Comparison of ENCODE assay signal across 19 mouse cellular contexts in genomic region chr11:66124496-66124895, GRCm38 (mm10). TPM values are rescaled to one million over a fixed set of nuclear protein-coding genes. Genes with fewer than 3 reads are reported as not detected.
DNase-seq lines count a peak whose midpoint lies in the region; ATAC-seq and TF ChIP-seq lines count a peak whose summit lies in the region.
"Had no signal": no experiment of that assay in that cellular context is flagged by ENCODE, and none has a peak within 500 bp of the region (broad histone marks: within the 10 kb centered on the region; RNA-seq: fewer than 3 reads in every experiment).

No protein-coding gene starts in this region.

- TF ChIP-seq CTCF in lung, postnatal 0 days (IDR thresholded peaks at IDR 0.05), result no peak

- no peaks in the 10 kb centered on the region for H3K4me1 ChIP-seq in embryonic facial prominence, embryonic 14.5 days (ENCODE audit: control insufficient read depth, insufficient read depth, low read length)
- peaks cover 2% of the 10 kb centered on the region; the same call in 1 of the 2 replicates for H3K4me1 ChIP-seq in embryonic facial prominence, embryonic 10.5 days
- H3K4me1 ChIP-seq in kidney, embryonic 14.5 days (ENCODE audit: control insufficient read depth, insufficient read depth, low read length), result no peaks in the 10 kb centered on the region
- H3K4me1 ChIP-seq in lung, postnatal 0 days (ENCODE audit: insufficient read depth, low read depth, low read length), result no peaks in the 10 kb centered on the region
- H3K4me1 ChIP-seq: forebrain, embryonic 15.5 days; heart, embryonic 13.5 days; hindbrain, embryonic 15.5 days had no signal

- no peak for TF ChIP-seq EP300 in lung, postnatal 0 days (IDR thresholded peaks at IDR 0.05)

- WGBS in embryonic facial prominence, embryonic 14.5 days, result 25% methylated on average over 6 of the region's 6 CpGs
- WGBS in embryonic facial prominence, embryonic 10.5 days, result 53% methylated on average over 6 of the region's 6 CpGs
- WGBS in kidney, embryonic 14.5 days, result 57% methylated on average over 6 of the region's 6 CpGs
- 36% methylated on average over 6 of the region's 6 CpGs for WGBS in lung, postnatal 0 days

- H3K27me3 ChIP-seq in embryonic facial prominence, embryonic 14.5 days (replicated peaks; ENCODE audit: control insufficient read depth, insufficient read depth, low read length), result no peaks in the 10 kb centered on the region
- H3K27me3 ChIP-seq in embryonic facial prominence, embryonic 10.5 days (replicated peaks; ENCODE audit: low read depth, poor library complexity, severe bottlenecking), result no peaks in the 10 kb centered on the region
- H3K27me3 ChIP-seq in kidney, embryonic 14.5 days (ENCODE audit: control insufficient read depth, insufficient read depth, low read length), result no peaks in the 10 kb centered on the region
- no peaks in the 10 kb centered on the region for H3K27me3 ChIP-seq in lung, postnatal 0 days (replicated peaks; ENCODE audit: insufficient read depth, low read length)
- H3K27me3 ChIP-seq: forebrain, embryonic 15.5 days; heart, embryonic 13.5 days; hindbrain, embryonic 15.5 days had no signal

- no peak overlapping the region for H3K4me3 ChIP-seq in embryonic facial prominence, embryonic 14.5 days (ENCODE audit: low read depth, low read length)
- H3K4me3 ChIP-seq in embryonic facial prominence, embryonic 10.5 days, result no peak overlapping the region
- H3K4me3 ChIP-seq in kidney, embryonic 14.5 days (ENCODE audit: low read length), result no peak overlapping the region
- H3K4me3 ChIP-seq in lung, postnatal 0 days (ENCODE audit: low read depth, low read length), result no peak overlapping the region
- H3K4me3 ChIP-seq: forebrain, embryonic 15.5 days; heart, embryonic 13.5 days; hindbrain, embryonic 15.5 days had no signal

- DNase-seq in embryonic facial prominence, embryonic 14.5 days (ENCODE audit: low spot score), result peak; percentile 34
- no peak for DNase-seq in embryonic facial prominence, embryonic 10.5 days (ENCODE audit: low spot score)
- peak; percentile 14 for DNase-seq in kidney, postnatal 10 days
- DNase-seq in lung, postnatal 0 days (ENCODE audit: low spot score), result peak; percentile 78
- no peak for DNase-seq in lung, adult 18-20 months
- DNase-seq in testis, postnatal 10 days (ENCODE audit: low spot score), result no peak
- DNase-seq: adrenal gland, adult 8-10 months; adrenal gland, postnatal 36 days; B cell, adult 2 months; cerebellum, adult 2 months; cerebellum, postnatal 10 days; heart, postnatal 36 days had no signal

- H3K9me3 ChIP-seq in embryonic facial prominence, embryonic 14.5 days (ENCODE audit: control insufficient read depth, low read length), result no peaks in the 10 kb centered on the region
- H3K9me3 ChIP-seq in embryonic facial prominence, embryonic 10.5 days, result no peaks in the 10 kb centered on the region
- H3K9me3 ChIP-seq in kidney, embryonic 14.5 days (ENCODE audit: control insufficient read depth, low read length), result no peaks in the 10 kb centered on the region
- H3K9me3 ChIP-seq in lung, postnatal 0 days (ENCODE audit: low read length), result no peaks in the 10 kb centered on the region
- H3K9me3 ChIP-seq: forebrain, embryonic 15.5 days; G1E; heart, embryonic 13.5 days; hindbrain, embryonic 15.5 days had no signal

- H3K27ac ChIP-seq in embryonic facial prominence, embryonic 14.5 days (replicated peaks; ENCODE audit: low read depth, low read length), result no peak overlapping the region
- no peak overlapping the region for H3K27ac ChIP-seq in embryonic facial prominence, embryonic 10.5 days (replicated peaks)
- H3K27ac ChIP-seq in kidney, embryonic 14.5 days (ENCODE audit: low read depth, low read length), result no peak overlapping the region
- H3K27ac ChIP-seq in lung, postnatal 0 days (ENCODE audit: low read length), result no peak overlapping the region
- H3K27ac ChIP-seq: forebrain, embryonic 15.5 days; heart, embryonic 13.5 days; hindbrain, embryonic 15.5 days had no signal

- H3K36me3 ChIP-seq in embryonic facial prominence, embryonic 14.5 days (ENCODE audit: control insufficient read depth, insufficient read depth, low read length), result no peaks in the 10 kb centered on the region
- no peaks in the 10 kb centered on the region for H3K36me3 ChIP-seq in embryonic facial prominence, embryonic 10.5 days (replicated peaks)
- no peaks in the 10 kb centered on the region for H3K36me3 ChIP-seq in kidney, embryonic 14.5 days (ENCODE audit: control insufficient read depth, insufficient read depth, low read length)
- no peaks in the 10 kb centered on the region for H3K36me3 ChIP-seq in lung, postnatal 0 days (ENCODE audit: insufficient read depth, low read length)
- H3K36me3 ChIP-seq: forebrain, embryonic 15.5 days; G1E; heart, embryonic 13.5 days; hindbrain, embryonic 15.5 days had no signal

- ATAC-seq in embryonic facial prominence, embryonic 14.5 days (ENCODE audit: low read depth), result no peak
- ATAC-seq in kidney, embryonic 14.5 days (ENCODE audit: low FRiP score, low TSS enrichment), result no peak
- ATAC-seq in lung, postnatal 0 days, result peak; percentile 72
- ATAC-seq: CD4-positive, CD25-positive, alpha-beta regulatory T cell, adult 4 months; forebrain, embryonic 15.5 days had no signal

- no peak overlapping the region for H3K4me2 ChIP-seq in embryonic facial prominence, embryonic 14.5 days (ENCODE audit: low read depth, low read length)
- no peak overlapping the region for H3K4me2 ChIP-seq in kidney, embryonic 14.5 days (replicated peaks; ENCODE audit: low read depth, low read length)
- no peak overlapping the region for H3K4me2 ChIP-seq in lung, postnatal 0 days (replicated peaks; ENCODE audit: low read depth, low read length)
- H3K4me2 ChIP-seq: forebrain, embryonic 15.5 days; heart, embryonic 13.5 days; hindbrain, embryonic 15.5 days had no signal

- no peak overlapping the region for H3K9ac ChIP-seq in embryonic facial prominence, embryonic 14.5 days (ENCODE audit: low read depth, low read length)
- no peak overlapping the region for H3K9ac ChIP-seq in kidney, embryonic 14.5 days (ENCODE audit: low read depth, low read length)
- H3K9ac ChIP-seq in lung, postnatal 0 days (replicated peaks; ENCODE audit: low read depth), result no peak overlapping the region
- H3K9ac ChIP-seq: forebrain, embryonic 15.5 days; heart, embryonic 13.5 days; hindbrain, embryonic 15.5 days had no signal

RNA-seq across cellular contexts. Expression of gene Dnah9, which starts 43.9 kb away (rescaled TPM):
- 0.34 and 0.90 TPM in 2 replicates for polyA plus RNA-seq in embryonic facial prominence, embryonic 14.5 days (2014; fragmentation: Nextera tagmentation; extraction: Ambion mirVana)
- 0.16 and 0.26 TPM in 2 replicates for polyA plus RNA-seq in embryonic facial prominence, embryonic 10.5 days (2016; fragmentation: Nextera tagmentation; extraction: Ambion mirVana)
- 0.03 and 0.19 TPM in 2 replicates for polyA plus RNA-seq in kidney, embryonic 14.5 days (2014; fragmentation: Nextera tagmentation; extraction: Ambion mirVana)
- polyA plus RNA-seq in lung, postnatal 0 days (2015; fragmentation: Nextera tagmentation; extraction: Ambion mirVana), result 1.8 and 1.9 TPM in 2 replicates
- polyA plus RNA-seq: G1E; heart, postnatal 0 days had no signal

Comparison
In these comparisons a context has a peak if more than half of its experiments do, and no peak if none do; other contexts are left out.
1. DNase-seq: peak in embryonic facial prominence, embryonic 14.5 days (single experiment), kidney, postnatal 10 days (single experiment) and lung, postnatal 0 days (single experiment); none in embryonic facial prominence, embryonic 10.5 days (single experiment), lung, adult 18-20 months (0 of 2) and testis, postnatal 10 days (single experiment).